Mouse (Mus musculus): ENCODE data around the gene Itk. TPM values are rescaled to one million over a fixed set of nuclear protein-coding genes. Genes with fewer than 3 reads are reported as not detected.
"Not testable (repeated sequence)": the region's sequence is repeated elsewhere in the genome, so short reads cannot be mapped to it uniquely, and the experiment has no call there.

The Itk gene
- polyA plus RNA-seq (2015; fragmentation: Nextera tagmentation; extraction: Ambion mirVana): not detected in 2 replicates

DNA sequence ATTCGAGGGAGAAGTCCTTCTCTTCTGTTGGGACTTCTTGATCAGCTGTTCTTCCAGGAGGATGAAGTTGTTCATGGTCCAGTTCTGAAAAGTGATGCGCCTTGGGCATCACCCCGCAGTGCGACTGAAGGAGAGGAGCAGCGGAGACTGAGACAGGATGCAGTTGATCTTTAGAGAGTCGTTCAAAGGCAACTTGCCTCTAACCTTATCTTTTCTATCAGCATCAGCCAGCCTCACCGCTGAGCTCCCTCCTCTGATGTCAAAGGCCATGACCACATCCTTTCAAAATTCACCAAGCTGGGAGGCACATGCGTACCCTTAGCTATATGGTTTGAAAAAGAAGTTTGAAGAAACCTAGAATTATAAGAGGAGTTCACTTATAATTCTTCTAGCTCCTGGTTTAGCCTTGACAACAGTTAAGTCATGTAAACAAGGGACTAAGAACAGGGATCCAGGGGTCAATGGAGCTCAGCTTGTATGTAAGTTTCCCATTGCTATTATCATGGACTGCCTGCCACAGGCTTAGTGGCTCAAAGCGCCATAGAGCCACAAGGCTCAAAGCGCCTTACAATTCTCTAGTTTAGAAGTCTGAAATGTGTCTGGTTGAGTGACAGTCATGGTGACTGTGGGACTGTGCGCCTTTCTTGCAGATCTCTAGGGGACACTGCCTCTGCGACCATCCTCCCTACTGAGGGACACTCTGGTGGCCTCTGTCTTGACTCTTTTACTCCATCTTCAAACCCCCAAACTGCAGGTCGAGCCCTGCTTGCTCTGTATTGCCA is at the start of gene Itk:
Itk (minus strand) TSS at position 180 of the 782 bp plus-strand sequence.
- no peak within 1 kb of the TSS for H3K4me3 ChIP-seq (ENCODE audit: low read depth, low read length)
- H3K4me2 ChIP-seq (ENCODE audit: low read length): no peak within 1 kb of the TSS
- H3K9me3 ChIP-seq (replicated peaks; ENCODE audit: control insufficient read depth, low read length, poor library complexity, severe bottlenecking): no peaks in the 10 kb centered on the region
- H3K9ac ChIP-seq (ENCODE audit: low read depth, low read length): no peak within 1 kb of the TSS
- no peaks in the 10 kb centered on the region for H3K4me1 ChIP-seq (ENCODE audit: control insufficient read depth, insufficient read depth, low read length)
- no peaks in the 10 kb centered on the region for H3K36me3 ChIP-seq (ENCODE audit: control insufficient read depth, insufficient read depth, low read length)
- no peak within 1 kb of the TSS for H3K27ac ChIP-seq (ENCODE audit: low read length)
- no peak for ATAC-seq
- no peaks in the 10 kb centered on the region for H3K27me3 ChIP-seq (ENCODE audit: control insufficient read depth, insufficient read depth, low read depth, low read length)
- 87% methylated on average over 13 of the region's 13 CpGs for WGBS

DNA sequence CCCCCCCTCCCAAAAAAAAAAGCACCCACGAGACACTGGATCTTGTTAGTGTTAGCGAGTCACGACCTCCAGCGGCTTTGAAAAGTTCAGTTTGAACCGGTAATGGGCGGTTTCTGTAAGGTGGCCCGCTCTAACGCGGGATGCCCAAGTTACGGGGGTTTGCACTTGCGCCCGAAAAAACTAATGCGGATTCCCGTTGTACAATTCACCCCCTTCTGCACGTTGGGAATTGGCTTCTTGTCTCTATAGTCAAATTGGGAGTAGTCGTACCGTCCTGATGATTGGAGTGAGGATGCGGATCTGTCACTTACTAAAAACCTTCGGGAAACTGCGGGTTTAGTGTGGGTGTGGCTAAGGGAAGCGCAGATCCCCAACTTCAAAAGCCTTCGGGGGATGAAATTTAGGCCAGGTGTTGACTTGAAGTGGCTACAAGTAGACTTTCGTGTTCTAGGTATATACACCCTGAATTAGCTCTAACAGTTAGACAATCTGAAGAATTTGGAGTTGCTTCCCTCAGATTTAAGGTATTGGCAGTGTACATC is 48.2 kb upstream of the Itk start:
- Histone ChIP-seq H3K4me2 (ENCODE audit: low read length) (peak overlapping the region; percentile 96), H3K36me3 (ENCODE audit: control insufficient read depth, insufficient read depth, low read length) (peaks cover 3% of the 10 kb centered on the region; the same call in 1 of the 2 replicates), H3K9me3 (replicated peaks; ENCODE audit: control insufficient read depth, low read length, poor library complexity, severe bottlenecking) (no peaks in the 10 kb centered on the region), H3K4me1 (ENCODE audit: control insufficient read depth, insufficient read depth, low read length) (peaks cover 9% of the 10 kb centered on the region), H3K27me3 (ENCODE audit: control insufficient read depth, insufficient read depth, low read depth, low read length) (no peaks in the 10 kb centered on the region), H3K4me3 (ENCODE audit: low read depth, low read length) (peak overlapping the region; percentile 91), H3K9ac (ENCODE audit: low read depth, low read length) (peak overlapping the region; percentile 85), H3K27ac (ENCODE audit: low read length) (peak overlapping the region; percentile 85)
- 2% methylated on average over 23 of the region's 23 CpGs for WGBS
- ATAC-seq: peak; percentile 9

DNA sequence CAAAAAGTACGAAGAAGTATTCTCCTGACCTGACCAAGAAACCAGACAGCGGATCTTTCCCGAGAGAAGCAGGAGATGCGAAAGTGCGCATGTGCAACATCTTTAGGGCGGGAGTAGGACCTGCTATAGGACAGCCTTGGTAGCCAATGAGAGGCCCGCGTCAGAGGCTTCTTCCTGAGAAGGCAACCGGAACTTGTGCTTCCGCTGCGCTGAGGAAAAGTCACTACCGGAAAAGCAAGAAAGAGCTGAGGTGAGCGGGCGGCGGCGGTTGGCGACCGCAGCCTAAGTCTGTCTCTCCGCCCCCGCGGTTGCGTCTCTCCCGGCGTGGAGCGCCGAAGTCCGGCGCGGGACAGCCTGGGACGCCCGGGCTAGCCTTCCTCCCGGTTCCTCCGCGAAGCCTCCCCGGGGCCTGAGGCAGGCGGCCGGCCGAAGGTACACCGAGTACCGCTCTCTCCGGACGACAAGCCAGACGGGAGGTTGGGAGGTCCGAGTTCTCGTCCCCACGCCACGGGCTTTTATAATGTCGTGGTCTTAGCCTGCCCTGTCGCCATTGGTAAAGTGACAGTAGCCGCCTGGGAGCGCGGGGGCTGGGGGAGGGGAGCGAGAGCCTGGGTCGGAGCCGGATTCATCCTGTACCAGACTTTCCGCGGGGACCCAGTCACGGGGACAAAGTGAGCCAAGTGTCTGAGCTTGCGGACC is 47.6 kb upstream of the Itk start, which contains the start of gene Med7:
Med7 (plus strand) TSS at position 166 of the 699 bp plus-strand sequence.
- Histone ChIP-seq H3K4me3 (ENCODE audit: low read depth, low read length) (peak within 1 kb of the TSS; percentile 91), H3K4me1 (ENCODE audit: control insufficient read depth, insufficient read depth, low read length) (peaks cover 9% of the 10 kb centered on the region), H3K27ac (ENCODE audit: low read length) (peak within 1 kb of the TSS; percentile 85), H3K4me2 (ENCODE audit: low read length) (peak within 1 kb of the TSS; percentile 96), H3K27me3 (ENCODE audit: control insufficient read depth, insufficient read depth, low read depth, low read length) (no peaks in the 10 kb centered on the region), H3K9me3 (replicated peaks; ENCODE audit: control insufficient read depth, low read length, poor library complexity, severe bottlenecking) (no peaks in the 10 kb centered on the region), H3K36me3 (ENCODE audit: control insufficient read depth, insufficient read depth, low read length) (peaks cover 3% of the 10 kb centered on the region; the same call in 1 of the 2 replicates), H3K9ac (ENCODE audit: low read depth, low read length) (peak within 1 kb of the TSS; percentile 85)
- under 1% methylated on average over 56 of the region's 59 CpGs for WGBS
- peak; percentile 100 for ATAC-seq

DNA sequence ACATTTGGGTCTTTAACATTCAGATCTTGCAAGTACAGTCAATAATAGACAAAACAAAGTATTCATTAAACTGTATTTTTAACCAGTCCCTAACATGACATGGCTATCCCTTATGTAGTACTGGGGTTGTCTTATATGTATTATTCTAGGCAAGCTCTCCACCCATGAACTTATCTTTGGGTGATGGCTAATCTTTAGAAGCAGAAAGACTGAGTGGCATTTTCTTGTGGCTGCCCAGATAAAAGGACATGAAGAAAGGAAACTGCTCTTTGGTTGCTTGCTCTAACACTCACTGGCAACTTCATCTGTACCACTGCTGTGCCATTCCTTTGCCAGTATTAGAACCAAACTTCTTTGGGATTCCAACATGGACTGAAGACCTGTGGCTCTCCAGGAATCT is 46.0 kb upstream of the Itk start:
- H3K27ac ChIP-seq (ENCODE audit: low read length): no peak overlapping the region
- no peaks in the 10 kb centered on the region for H3K27me3 ChIP-seq (ENCODE audit: control insufficient read depth, insufficient read depth, low read depth, low read length)
- H3K9ac ChIP-seq (ENCODE audit: low read depth, low read length): no peak overlapping the region
- H3K4me1 ChIP-seq (ENCODE audit: control insufficient read depth, insufficient read depth, low read length): peaks cover 9% of the 10 kb centered on the region
- H3K9me3 ChIP-seq (replicated peaks; ENCODE audit: control insufficient read depth, low read length, poor library complexity, severe bottlenecking): no peaks in the 10 kb centered on the region
- H3K4me2 ChIP-seq (ENCODE audit: low read length): no peak overlapping the region
- no peak for ATAC-seq
- no peaks in the 10 kb centered on the region for H3K36me3 ChIP-seq (ENCODE audit: control insufficient read depth, insufficient read depth, low read length)
- H3K4me3 ChIP-seq (ENCODE audit: low read depth, low read length): no peak overlapping the region

DNA sequence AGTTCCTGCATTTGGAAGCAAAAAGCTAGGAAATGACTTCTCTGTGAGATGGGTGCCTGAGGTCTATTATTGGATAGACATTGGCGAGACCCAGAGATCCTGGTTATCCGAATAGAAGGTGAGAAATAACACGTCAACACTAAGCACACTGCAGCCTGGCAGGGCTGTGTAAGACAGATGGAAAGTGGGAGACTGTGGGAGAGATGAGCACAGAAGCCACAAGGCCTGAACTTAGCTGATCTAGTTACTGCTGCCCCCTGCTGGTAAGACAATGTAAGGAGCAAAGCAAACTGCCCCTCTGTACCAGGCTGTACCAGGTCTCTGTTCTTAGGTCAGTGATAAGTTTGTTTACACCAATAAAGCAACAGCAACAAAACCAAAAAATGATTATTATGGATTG is 41.8 kb upstream of the Itk start:
- H3K27ac ChIP-seq (ENCODE audit: low read length): no peak overlapping the region
- 0 out of 2 replicates have a peak, but pooled peaks cover 2% of the 10 kb centered on the region for H3K4me1 ChIP-seq (ENCODE audit: control insufficient read depth, insufficient read depth, low read length)
- H3K4me3 ChIP-seq (ENCODE audit: low read depth, low read length): no peak overlapping the region
- H3K9me3 ChIP-seq (replicated peaks; ENCODE audit: control insufficient read depth, low read length, poor library complexity, severe bottlenecking): no peaks in the 10 kb centered on the region
- 30% methylated on average over 3 of the region's 3 CpGs for WGBS
- H3K4me2 ChIP-seq (ENCODE audit: low read length): no peak overlapping the region
- no peaks in the 10 kb centered on the region for H3K27me3 ChIP-seq (ENCODE audit: control insufficient read depth, insufficient read depth, low read depth, low read length)
- no peaks in the 10 kb centered on the region for H3K36me3 ChIP-seq (ENCODE audit: control insufficient read depth, insufficient read depth, low read length)
- ATAC-seq: peak; percentile 96
- H3K9ac ChIP-seq (ENCODE audit: low read depth, low read length): no peak overlapping the region

DNA sequence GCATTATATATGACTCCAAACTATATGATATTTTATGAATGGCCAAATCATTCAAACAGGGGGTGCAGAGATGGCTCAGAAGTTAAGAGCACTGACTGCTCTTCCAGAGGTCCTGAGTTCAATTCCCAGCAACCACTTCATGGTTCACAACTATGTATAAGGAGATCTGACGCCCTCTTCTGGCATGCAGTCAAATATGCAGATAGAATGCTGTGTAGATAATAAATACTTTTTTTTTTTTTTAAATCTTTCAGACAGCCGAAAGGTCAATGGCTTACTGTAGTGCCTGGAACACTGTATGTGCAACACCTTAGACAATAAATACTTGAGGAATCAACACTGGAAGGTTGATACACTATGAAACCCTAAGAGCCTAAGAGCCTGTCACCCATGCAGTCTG is 40.8 kb upstream of the Itk start:
- H3K4me1 ChIP-seq (ENCODE audit: control insufficient read depth, insufficient read depth, low read length): no peaks in the 10 kb centered on the region

DNA sequence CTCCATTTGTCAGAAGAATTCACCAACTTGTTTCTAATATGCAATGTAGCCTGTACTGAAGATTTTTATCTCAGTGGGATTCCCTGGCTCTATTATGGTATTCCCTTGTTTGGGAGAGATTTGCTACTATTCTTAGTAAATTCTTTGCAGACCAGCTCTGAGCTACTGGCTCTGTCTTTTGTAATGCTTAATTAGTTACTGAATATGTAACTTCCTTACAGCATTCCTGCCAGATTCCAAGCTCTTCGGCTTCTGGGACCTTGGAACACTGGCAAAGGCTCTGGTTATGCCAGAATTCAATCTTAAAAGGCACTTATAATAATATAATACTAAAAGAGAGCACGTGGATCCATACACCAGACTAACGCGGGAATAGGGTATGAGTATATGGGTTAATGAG is 38.8 kb upstream of the Itk start:
- H3K4me3 ChIP-seq (ENCODE audit: low read depth, low read length); H3K4me1 ChIP-seq (ENCODE audit: control insufficient read depth, insufficient read depth, low read length); H3K36me3 ChIP-seq (ENCODE audit: control insufficient read depth, insufficient read depth, low read length); H3K27me3 ChIP-seq (ENCODE audit: control insufficient read depth, insufficient read depth, low read depth, low read length); H3K9me3 ChIP-seq (replicated peaks; ENCODE audit: control insufficient read depth, low read length, poor library complexity, severe bottlenecking); ATAC-seq; H3K4me2 ChIP-seq (ENCODE audit: low read length); H3K27ac ChIP-seq (ENCODE audit: low read length); H3K9ac ChIP-seq (ENCODE audit: low read depth, low read length): not testable (repeated sequence)
- WGBS: 36% methylated on average over 4 of the region's 4 CpGs

More for the DNA sequence above, 40.8 kb upstream of the Itk start:
- no peak for ATAC-seq
- Histone ChIP-seq H3K9me3 (replicated peaks; ENCODE audit: control insufficient read depth, low read length, poor library complexity, severe bottlenecking) (no peaks in the 10 kb centered on the region), H3K4me3 (ENCODE audit: low read depth, low read length) (no peak overlapping the region), H3K27me3 (ENCODE audit: control insufficient read depth, insufficient read depth, low read depth, low read length) (no peaks in the 10 kb centered on the region), H3K4me2 (ENCODE audit: low read length) (no peak overlapping the region), H3K9ac (ENCODE audit: low read depth, low read length) (no peak overlapping the region), H3K27ac (ENCODE audit: low read length) (no peak overlapping the region), H3K36me3 (ENCODE audit: control insufficient read depth, insufficient read depth, low read length) (no peaks in the 10 kb centered on the region)
- 91% methylated on average over 2 of the region's 2 CpGs for WGBS

DNA sequence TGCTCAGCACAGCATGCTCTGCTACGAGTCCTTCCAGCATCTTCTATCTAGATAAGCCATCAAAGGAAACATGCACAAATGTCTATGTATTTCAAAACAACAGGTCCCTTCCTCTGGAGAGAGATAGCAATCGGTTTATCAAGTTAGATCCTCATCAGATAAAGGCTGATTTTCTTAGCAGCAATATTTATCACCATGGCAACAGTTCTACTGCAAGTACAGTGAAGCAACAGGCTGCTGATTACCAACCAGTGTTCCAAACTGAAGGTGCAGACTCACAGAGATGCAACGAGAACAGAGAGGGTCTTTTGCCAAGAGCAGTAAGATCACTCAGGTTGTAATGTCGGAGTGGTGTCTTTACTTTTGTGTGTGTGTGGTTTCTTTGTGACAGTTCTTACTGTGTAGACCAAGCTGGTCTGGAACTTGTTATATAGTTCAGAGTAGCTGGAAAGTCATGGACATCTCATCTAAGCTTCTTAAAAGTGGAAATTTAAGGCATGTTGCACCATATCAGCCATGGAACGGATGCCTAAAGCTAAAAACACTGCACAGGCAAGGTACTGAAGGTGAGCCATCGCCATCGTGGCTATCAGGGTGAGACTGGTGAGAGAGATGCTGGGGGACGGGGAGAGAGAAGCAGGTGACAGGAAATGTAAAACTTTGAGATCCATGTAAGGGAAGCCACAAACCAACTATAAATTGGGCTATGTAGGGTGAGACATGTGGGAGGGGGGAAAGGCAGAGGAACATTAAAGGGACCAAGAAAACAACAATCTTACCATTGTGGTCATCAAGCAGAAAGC is 32.0 kb upstream of the Itk start:
- WGBS: 85% methylated on average over 8 of the region's 8 CpGs
- H3K4me3 ChIP-seq (ENCODE audit: low read depth, low read length): no peak overlapping the region
- no peak for ATAC-seq

More for the DNA sequence above, 32.0 kb upstream of the Itk start:
- Histone ChIP-seq H3K36me3 (ENCODE audit: control insufficient read depth, insufficient read depth, low read length) (no peaks in the 10 kb centered on the region), H3K27me3 (ENCODE audit: control insufficient read depth, insufficient read depth, low read depth, low read length) (no peaks in the 10 kb centered on the region), H3K27ac (ENCODE audit: low read length) (no peak overlapping the region), H3K4me2 (ENCODE audit: low read length) (no peak overlapping the region), H3K9me3 (replicated peaks; ENCODE audit: control insufficient read depth, low read length, poor library complexity, severe bottlenecking) (no peaks in the 10 kb centered on the region), H3K9ac (ENCODE audit: low read depth, low read length) (no peak overlapping the region), H3K4me1 (ENCODE audit: control insufficient read depth, insufficient read depth, low read length) (no peaks in the 10 kb centered on the region)

Data from midbrain, embryonic 16.5 days (tissue).